Mouse (Mus musculus): ENCODE measurements at regions not wholly inside any gene's neighbourhood (a gene's known extent, or its start where the extent isn't known, plus 50 kb on each side); places are given as distances from the start of the nearest gene placed in this dataset.

DNA sequence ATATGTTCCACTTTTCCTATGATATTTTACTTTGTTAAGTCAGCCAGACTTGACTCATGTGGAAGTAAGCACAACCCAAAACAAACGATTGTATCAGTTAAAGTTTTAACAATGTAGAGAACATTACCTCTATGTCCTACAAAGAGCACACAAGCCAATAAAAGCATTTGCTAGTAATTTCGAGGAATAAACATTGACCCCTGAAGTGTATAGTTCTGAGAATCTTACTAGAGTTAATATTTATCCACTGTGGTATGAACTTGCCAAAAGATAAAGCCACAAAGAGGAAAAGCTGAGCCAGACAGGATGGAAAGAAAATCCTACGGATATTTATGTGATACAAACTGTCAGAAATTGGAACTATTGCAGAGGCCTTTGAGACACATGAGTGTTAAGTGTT lies 161.5 kb upstream of the Mbnl1 start:
- DNase-seq (ENCODE audit: low read depth, low spot score) = no peak

GRCm38 (mm10) chr3:60320213-60320936 lies 152.3 kb upstream of the Mbnl1 start:
- DNase-seq (ENCODE audit: low read depth, low spot score) = no peak

- no peak for DNase-seq (ENCODE audit: low read depth, low spot score)
Measured at GRCm38 (mm10) chr3:60323514-60323913, 149.1 kb upstream of the Mbnl1 start.

GRCm38 (mm10) chr3:60324416-60324815 lies 148.2 kb upstream of the Mbnl1 start:
- no peak for DNase-seq (ENCODE audit: low read depth, low spot score)

- DNase-seq (ENCODE audit: low read depth, low spot score) = no peak
Measured at GRCm38 (mm10) chr3:60324969-60325368, 147.7 kb upstream of the Mbnl1 start.

GRCm38 (mm10) chr3:60332460-60332859 lies 140.2 kb upstream of the Mbnl1 start:
- no peak for DNase-seq (ENCODE audit: low read depth, low spot score)

GRCm38 (mm10) chr3:60333669-60334068 lies 139.0 kb upstream of the Mbnl1 start:
- no peak for DNase-seq (ENCODE audit: low read depth, low spot score)

GRCm38 (mm10) chr3:60334133-60334532 lies 138.5 kb upstream of the Mbnl1 start:
- DNase-seq (ENCODE audit: low read depth, low spot score) = no peak

DNA sequence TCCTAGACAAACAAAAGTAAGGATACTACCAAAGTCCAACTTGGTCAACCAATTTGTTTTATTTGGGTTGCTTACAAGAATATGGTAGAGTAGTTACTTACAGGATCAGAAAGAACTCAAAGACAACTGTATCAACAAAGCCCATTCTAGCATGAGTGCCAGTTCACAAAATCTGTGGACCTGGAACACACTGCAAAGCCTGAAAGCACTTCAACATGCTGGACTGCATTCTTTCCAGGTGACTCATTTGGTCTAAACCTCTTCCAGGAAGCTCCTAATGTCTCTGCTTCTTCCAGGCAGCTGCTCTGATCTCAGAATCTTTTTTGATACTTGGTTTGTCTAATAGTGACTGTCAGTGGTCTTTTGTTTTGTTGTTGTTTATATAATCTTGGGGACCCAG lies 126.2 kb upstream of the Mbnl1 start:
- no peak for DNase-seq (ENCODE audit: low read depth, low spot score)

- no peak for DNase-seq (ENCODE audit: low read depth, low spot score)
Measured at GRCm38 (mm10) chr3:60347049-60347448, 125.6 kb upstream of the Mbnl1 start.

- no peak for DNase-seq (ENCODE audit: low read depth, low spot score)
Measured at GRCm38 (mm10) chr3:60371176-60371965, 101.3 kb upstream of the Mbnl1 start.

DNA sequence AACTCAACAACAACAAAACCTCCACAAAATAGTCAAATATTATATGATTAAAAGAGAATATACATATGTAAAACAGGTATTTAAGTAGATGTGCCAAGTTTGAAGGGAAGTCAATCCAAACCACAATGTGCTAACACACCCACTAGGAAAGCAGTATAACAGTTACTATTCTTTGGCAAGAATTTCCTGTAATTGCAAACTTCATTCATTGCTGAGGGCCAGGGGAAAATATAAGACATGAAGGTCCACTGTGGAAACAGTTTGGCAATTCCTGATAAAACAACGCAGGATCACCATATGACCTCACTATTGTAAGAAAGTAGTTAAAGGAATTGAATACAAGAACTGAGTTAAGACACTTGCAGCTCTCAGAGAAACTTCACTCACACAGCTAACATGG lies 99.0 kb upstream of the Mbnl1 start:
- DNase-seq (ENCODE audit: low read depth, low spot score) = no peak

- no peak for DNase-seq (ENCODE audit: low read depth, low spot score)
Measured at GRCm38 (mm10) chr3:60388593-60388992, 84.0 kb upstream of the Mbnl1 start.

GRCm38 (mm10) chr3:60389032-60389431 lies 83.6 kb upstream of the Mbnl1 start:
- DNase-seq (ENCODE audit: low read depth, low spot score) = no peak

- no peak for DNase-seq (ENCODE audit: low read depth, low spot score)
Measured at GRCm38 (mm10) chr3:60395299-60395698, 77.3 kb upstream of the Mbnl1 start.

GRCm38 (mm10) chr3:60396971-60397370 lies 75.7 kb upstream of the Mbnl1 start:
- DNase-seq (ENCODE audit: low read depth, low spot score) = no peak

GRCm38 (mm10) chr3:60398796-60399195 lies 73.8 kb upstream of the Mbnl1 start:
- no peak for DNase-seq (ENCODE audit: low read depth, low spot score)

DNA sequence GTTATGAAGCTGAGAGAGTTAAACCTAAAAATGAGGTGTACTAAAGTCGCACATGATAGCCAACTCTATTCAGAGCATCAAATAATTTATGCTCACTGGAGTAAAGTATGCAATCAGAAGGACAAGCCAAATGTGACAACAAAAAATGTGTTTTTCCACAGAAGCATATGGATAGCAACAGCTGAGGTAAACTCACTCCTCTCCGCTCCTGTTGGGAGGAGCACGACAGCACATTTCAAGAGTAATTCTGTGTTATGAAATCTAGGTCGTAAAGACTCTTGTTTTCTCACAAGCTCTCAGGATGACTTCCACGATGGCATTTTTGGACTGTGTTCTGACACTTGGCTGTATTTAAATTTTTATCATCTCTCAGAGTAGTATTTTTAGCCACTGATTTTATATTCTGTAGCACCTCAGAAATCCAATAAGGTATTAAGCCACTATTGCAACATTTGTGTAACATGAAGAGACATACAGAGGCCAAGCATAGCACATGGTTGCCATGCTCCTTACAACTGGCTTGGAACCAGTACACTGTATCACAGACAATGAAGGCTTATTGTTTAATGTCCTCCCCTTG lies 70.3 kb upstream of the Mbnl1 start:
- no peak for DNase-seq (ENCODE audit: low read depth, low spot score)

GRCm38 (mm10) chr3:60407426-60407825 lies 65.2 kb upstream of the Mbnl1 start:
- no peak for DNase-seq (ENCODE audit: low read depth, low spot score)

DNA sequence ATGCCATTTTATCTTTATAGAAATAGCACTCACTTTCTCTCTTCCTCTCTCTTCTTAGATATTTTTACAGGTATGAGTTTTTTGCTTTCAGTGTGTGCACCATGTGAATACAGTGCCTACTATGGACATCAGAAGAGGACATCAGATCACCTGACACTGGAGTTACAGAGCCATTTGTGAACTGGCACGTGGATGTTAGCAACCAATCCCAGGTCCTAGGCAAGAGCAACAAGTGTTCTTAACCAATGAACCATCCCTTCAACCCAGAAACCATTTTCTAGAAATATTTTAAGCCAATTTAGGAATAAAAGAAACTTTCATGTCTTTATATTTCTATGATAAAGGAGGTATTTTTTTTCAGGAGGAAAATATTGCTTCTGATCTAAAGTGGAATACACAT lies 64.7 kb upstream of the Mbnl1 start:
- DNase-seq (ENCODE audit: low read depth, low spot score) = no peak

DNA sequence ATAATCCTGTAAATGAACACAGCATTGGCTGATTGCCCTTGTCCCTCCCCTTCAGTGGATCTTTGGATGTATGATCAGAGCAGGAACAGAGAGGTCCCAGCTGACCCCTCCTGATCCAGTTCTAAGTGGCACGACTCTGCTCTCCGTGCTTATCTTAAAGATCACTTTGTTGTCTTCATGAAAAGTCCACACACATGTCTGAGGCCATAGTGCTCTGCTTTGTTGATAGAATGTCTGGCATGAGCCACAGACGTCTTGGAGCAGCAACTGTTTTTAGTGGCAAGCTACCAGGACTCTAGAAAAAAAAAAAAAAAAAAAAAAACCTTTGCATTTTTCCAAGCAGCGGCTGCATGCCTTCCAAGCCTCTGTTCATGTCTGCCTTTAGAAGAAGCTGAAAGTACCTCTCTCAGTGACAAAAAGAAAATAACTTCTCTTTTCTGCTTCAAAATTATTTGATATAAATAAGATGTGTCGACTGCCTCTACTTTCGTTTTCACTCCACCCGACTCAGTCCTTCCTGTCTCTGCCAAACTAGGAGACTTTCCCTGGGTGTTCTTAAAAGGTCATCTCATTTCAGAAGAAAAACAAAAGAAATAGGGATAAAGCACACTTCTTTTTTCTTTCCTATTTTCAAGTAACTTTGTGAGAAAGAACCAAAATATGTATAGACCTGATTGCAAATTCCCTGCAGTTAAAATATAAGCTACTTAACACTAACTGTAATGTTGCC lies 63.9 kb upstream of the Mbnl1 start:
- DNase-seq (ENCODE audit: low read depth, low spot score) = peak; percentile 32

GRCm38 (mm10) chr3:60409283-60409633 lies 63.4 kb upstream of the Mbnl1 start:
- no peak for DNase-seq (ENCODE audit: low read depth, low spot score)

All from c-Kit-negative CD71-positive TER-119-positive erythroid progenitor cells, embryonic 14.5 days (primary cell).